Mouse (Mus musculus) heart, embryonic 13.5 days (tissue): ENCODE results near the gene Emg1. TPM values are rescaled to one million over a fixed set of nuclear protein-coding genes. Genes with fewer than 3 reads are reported as not detected.
"Not testable (repeated sequence)": the region's sequence is repeated elsewhere in the genome, so short reads cannot be mapped to it uniquely, and the experiment has no call there.

Experiments
- ATAC-seq: fragments of 200-750 bp; cut with Nextera tagmentation; 2 replicates; pipeline ENCODE4 v1.8.0; 2017; ENCODE audit warnings: moderate TSS enrichment; ENCODE audit not compliant: insufficient number of reproducible peaks, low FRiP score, low TSS enrichment; ENCODE audit errors: extremely low read depth
- H3K27ac ChIP-seq: fragments of 300-500 bp; sonication (generic); replicated peaks from 2 replicates; pipeline ENCODE4 v1.5.1; 2015; ENCODE audit warnings: moderate library complexity, mild to moderate bottlenecking, inconsistent platforms
- H3K27me3 ChIP-seq: fragments of 300-500 bp; sonication (generic); replicated peaks from 2 replicates; pipeline ENCODE4 v1.6.1; 2015; ENCODE audit warnings: mild to moderate bottlenecking, inconsistent platforms
- H3K36me3 ChIP-seq: fragments of 300-500 bp; sonication (generic); 2 replicates; pipeline ENCODE4 v1.6.1; 2015; ENCODE audit warnings: mild to moderate bottlenecking, inconsistent platforms
- H3K4me1 ChIP-seq: fragments of 300-500 bp; sonication (generic); 2 replicates; pipeline ENCODE4 v1.6.1; 2015; ENCODE audit warnings: inconsistent platforms
- H3K4me2 ChIP-seq: fragments of 300-500 bp; sonication (generic); 2 replicates; pipeline ENCODE4 v1.6.1; 2015; ENCODE audit warnings: inconsistent platforms, mild to moderate bottlenecking, moderate library complexity
- H3K4me3 ChIP-seq: fragments of 300-500 bp; sonication (generic); 2 replicates; pipeline ENCODE4 v1.5.1; 2015; ENCODE audit warnings: moderate library complexity, mild to moderate bottlenecking, inconsistent platforms
- H3K9ac ChIP-seq: fragments of 300-500 bp; sonication (generic); 2 replicates; pipeline ENCODE4 v1.6.1; 2015; ENCODE audit warnings: inconsistent platforms, mild to moderate bottlenecking, moderate library complexity
- H3K9me3 ChIP-seq: fragments of 300-500 bp; sonication (generic); 2 replicates; pipeline ENCODE4 v1.6.1; 2016; ENCODE audit warnings: inconsistent platforms
- WGBS: fragments of 180-500 bp; shearing (Covaris S2); methylation state at CpG from one replicate; pipeline ENCODE4 v1.1.7; 2015; ENCODE audit warnings: mixed read lengths; 5-methylcytosine and 5-hydroxymethylcytosine counted together
- polyA plus RNA-seq: library from polyadenylated mRNA; unstranded; fragments of >200 nt; fragmentation: Nextera tagmentation; extraction: Ambion mirVana; gene quantifications from 2 replicates; pipeline ENCODE4 v1.2.1, GENCODE M21; 2015

The Emg1 gene
- polyA plus RNA-seq, 1 experiment from 2014 or later, result 113 TPM

DNA sequence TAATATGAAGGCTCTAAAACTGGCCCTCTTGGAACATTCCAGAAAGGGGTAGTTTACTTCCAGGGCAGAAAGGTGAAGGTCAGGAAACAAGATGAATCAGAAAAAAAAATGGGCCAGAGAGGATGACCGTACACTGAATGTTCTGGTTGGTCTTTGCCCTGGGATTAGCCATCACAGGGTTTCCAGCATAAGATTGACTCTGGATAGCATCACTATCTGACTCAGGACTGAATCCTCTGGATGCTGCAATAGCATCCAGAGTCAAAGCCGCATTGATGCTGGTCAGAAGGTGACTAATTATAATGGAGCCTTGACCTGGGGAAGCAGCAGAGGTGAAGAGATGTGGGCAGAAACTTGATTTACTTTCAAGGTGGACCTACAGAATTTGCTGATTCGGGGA, 23.0 kb downstream of the Emg1 start:
- no peaks in the 10 kb centered on the region for H3K9me3 ChIP-seq
- no peak overlapping the region for H3K27ac ChIP-seq
- ATAC-seq, result no peak
- WGBS, result 87% methylated on average over 3 of the region's 3 CpGs
- no peak overlapping the region for H3K4me3 ChIP-seq
- H3K9ac ChIP-seq, result no peak overlapping the region
- H3K4me2 ChIP-seq, result no peak overlapping the region
- no peaks in the 10 kb centered on the region for H3K27me3 ChIP-seq
- no peaks in the 10 kb centered on the region for H3K36me3 ChIP-seq
- H3K4me1 ChIP-seq, result peaks cover 22% of the 10 kb centered on the region

DNA sequence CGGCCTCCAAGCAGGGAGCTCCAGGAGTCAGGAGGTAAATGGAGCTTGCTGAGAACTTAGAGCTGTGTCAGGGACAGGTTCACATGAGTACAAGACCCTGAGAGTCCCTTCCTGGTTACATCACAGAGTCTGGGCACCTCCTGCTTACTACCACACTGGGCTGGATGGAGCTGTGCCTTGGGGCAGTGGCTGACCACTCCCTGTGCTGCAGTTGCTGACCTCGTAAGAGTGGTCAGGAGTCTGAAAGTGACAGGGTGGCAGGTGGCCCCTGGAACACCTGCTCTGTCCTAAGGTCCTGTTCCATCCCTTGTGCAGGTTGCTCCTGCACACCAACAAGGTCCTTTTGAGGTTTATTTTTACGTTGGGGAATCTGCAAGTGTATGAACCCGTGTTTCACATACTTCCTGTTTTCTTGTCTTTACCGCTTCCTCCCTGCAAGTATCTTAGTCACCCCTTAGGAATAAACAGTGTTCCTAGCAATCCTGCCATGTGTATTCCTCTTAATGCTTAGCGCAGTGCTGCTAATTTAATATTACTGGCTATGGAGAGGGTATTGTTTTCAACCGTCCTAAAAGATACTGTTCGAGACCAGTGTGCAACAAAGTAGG, 23.7 kb downstream of the Emg1 start:
- no peaks in the 10 kb centered on the region for H3K36me3 ChIP-seq
- 74% methylated on average over 8 of the region's 8 CpGs for WGBS
- H3K4me2 ChIP-seq, result no peak overlapping the region
- no peaks in the 10 kb centered on the region for H3K9me3 ChIP-seq
- H3K27ac ChIP-seq, result no peak overlapping the region
- H3K9ac ChIP-seq, result no peak overlapping the region
- H3K4me1 ChIP-seq, result peaks cover 23% of the 10 kb centered on the region
- no peak for ATAC-seq
- no peak overlapping the region for H3K4me3 ChIP-seq
- H3K27me3 ChIP-seq, result no peaks in the 10 kb centered on the region

DNA sequence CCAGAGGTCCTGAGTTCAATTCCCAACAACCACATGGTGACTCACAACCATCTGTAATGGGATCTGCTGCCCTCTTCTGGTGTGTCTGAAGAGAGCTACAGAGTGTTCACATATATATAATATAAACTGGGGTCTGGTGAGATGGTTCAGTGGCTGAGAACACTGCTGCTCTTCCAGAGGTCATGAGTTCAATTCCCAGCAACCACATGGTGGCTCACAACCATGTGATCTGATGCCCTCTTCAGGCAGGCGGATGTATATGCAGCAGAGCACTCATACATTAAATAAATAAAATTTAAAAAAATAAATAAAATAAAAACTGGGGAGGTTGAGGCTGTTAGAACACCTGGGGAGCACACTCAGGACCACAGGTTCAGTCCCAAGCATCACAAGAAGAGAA, 25.3 kb downstream of the Emg1 start:
- peaks cover 28% of the 10 kb centered on the region for H3K4me1 ChIP-seq
- H3K4me3 ChIP-seq, H3K4me2 ChIP-seq, H3K9ac ChIP-seq, H3K27ac ChIP-seq, H3K36me3 ChIP-seq, H3K9me3 ChIP-seq, ATAC-seq, H3K27me3 ChIP-seq: not testable (repeated sequence)
- 70% methylated on average over 1 of the region's 1 CpGs for WGBS

DNA sequence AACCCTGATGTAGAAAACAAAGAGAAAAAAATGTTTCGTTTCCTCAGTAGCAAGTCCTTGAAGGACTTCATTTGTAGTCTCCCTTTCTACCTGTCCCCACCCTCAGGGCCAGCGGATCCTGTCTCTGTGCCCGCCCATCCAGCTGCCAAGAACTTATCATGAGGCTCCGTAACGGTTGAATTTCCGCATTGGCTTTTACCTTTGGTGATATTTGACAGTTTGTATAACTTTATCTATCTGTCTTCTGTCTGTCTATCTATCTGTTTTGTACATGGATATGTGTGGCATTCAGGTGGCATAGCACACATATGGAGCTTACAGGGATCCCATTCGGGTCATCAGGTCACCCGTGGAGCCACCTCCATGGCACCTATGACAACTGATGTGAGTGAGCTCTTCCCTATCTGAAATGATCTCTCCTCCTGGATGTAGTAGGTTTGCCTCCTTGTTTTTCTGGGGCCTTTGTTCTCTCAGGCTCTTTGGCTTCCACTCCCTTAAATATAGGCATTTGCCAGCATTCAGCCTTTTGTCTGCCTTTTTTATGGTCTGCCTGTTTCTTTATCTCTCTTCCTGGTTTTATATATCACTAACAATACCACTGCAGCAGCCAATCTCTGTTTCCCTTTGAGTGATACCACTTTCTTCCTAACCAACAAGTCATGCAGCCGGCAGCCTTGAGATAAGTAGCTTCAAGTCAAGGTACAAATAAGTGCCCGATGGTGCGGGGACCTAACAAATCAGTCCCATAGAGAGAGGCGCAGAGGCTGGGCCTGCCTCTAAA, 26.2 kb downstream of the Emg1 start:
- H3K27ac ChIP-seq, result 0 out of 2 replicates have a peak overlapping the region, but pooled peaks have one; percentile 12
- no peaks in the 10 kb centered on the region for H3K36me3 ChIP-seq
- H3K4me3 ChIP-seq, result no peak overlapping the region
- no peak for ATAC-seq
- no peak overlapping the region for H3K9ac ChIP-seq
- H3K9me3 ChIP-seq, result no peaks in the 10 kb centered on the region
- no peaks in the 10 kb centered on the region for H3K27me3 ChIP-seq
- WGBS, result 69% methylated on average over 12 of the region's 12 CpGs
- H3K4me1 ChIP-seq, result peaks cover 28% of the 10 kb centered on the region
- no peak overlapping the region for H3K4me2 ChIP-seq

DNA sequence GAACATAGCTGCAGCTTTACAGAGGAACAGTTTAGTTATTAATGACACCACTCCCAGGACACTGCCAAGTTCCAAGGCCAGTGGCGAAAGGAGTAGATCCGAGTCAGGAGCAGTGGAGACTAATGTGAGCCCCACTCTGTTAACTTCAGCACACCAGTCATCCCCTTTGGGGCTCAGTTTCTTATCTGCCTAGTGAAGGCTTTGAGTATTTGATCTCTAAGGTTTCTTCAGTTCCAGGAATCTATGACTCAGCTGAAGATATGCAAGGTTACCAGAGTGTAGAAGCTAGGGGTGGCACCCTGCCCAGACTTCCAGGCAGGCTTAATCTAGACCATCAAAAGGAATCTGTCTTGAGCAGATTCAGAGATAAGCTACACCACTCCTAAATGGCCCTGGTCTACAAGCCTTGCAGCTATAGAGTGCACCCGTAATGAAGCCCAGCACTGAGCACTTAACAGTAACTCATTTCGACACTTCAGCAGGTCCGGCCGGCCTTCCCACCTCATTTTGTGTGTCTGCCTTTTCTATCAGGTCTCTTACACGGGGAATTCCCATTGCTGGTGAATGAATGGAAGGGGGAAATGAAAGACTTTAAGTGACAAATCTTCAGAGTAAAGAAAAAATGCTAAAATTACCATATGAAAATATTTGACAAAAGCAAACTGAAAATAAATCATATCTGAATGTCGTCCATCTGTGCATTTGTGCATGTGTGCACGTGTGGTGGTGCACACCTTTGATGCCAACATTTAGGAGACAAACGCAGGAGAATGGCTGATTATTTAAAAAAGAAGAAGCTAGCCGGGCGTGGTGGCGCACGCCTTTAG, 28.2 kb downstream of the Emg1 start:
- Histone ChIP-seq H3K4me1 (peaks cover 28% of the 10 kb centered on the region), H3K9me3 (no peaks in the 10 kb centered on the region), H3K27me3 (no peaks in the 10 kb centered on the region), H3K9ac (no peak overlapping the region), H3K36me3 (no peaks in the 10 kb centered on the region), H3K27ac (peak overlapping the region; percentile 46), H3K4me2 (0 out of 2 replicates have a peak overlapping the region, but pooled peaks have one; percentile 13), H3K4me3 (no peak overlapping the region)
- ATAC-seq, result no peak
- WGBS, result 60% methylated on average over 14 of the region's 14 CpGs

DNA sequence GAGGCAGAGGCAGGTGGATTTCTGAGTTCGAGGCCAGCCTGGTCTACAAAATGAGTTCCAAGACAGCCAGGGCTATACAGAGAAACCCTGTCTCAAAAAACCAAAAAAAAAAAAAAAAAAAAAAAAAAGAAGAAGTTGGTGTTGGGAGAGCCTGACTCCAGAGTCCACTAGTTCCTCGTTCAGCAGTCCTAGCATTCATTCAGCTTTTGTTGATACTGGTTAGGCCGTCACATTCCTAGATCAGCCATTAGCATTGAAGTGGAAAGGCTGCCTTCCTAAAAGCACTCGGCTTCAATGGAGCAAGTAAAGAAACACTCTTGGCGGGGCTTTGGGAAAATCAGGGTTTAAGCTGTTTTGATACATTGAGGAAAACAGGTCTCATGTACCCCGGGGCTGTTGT, 29.7 kb downstream of the Emg1 start:
- not testable (repeated sequence) for H3K4me3 ChIP-seq, H3K4me2 ChIP-seq, H3K27ac ChIP-seq, ATAC-seq, H3K9ac ChIP-seq, H3K36me3 ChIP-seq, H3K27me3 ChIP-seq, H3K9me3 ChIP-seq
- peaks cover 28% of the 10 kb centered on the region for H3K4me1 ChIP-seq
- 82% methylated on average over 6 of the region's 6 CpGs for WGBS

DNA sequence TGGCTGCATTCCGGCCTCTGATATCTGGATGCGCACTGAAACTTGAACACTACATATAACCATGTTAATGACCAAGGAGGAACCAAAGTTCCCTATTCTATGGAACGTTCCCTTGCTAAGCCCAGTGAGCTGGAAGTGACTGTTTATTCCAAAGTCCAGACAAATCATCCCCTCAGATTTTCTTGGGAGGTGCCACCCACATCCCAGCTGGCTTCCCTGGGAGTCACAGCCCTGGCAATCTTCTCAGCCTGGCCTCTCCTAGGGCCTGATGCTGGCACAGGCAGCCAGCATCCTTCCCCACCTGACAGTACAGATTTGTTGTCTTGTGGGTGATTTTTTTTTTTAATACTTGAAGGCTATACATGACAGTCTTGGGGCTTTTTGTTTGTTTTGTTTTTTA, 32.5 kb downstream of the Emg1 start:
- no peak for ATAC-seq
- Histone ChIP-seq H3K36me3 (peaks cover 9% of the 10 kb centered on the region), H3K27me3 (no peaks in the 10 kb centered on the region), H3K9ac (no peak overlapping the region), H3K4me2 (no peak overlapping the region), H3K27ac (no peak overlapping the region), H3K4me3 (no peak overlapping the region), H3K9me3 (no peaks in the 10 kb centered on the region), H3K4me1 (peaks cover 19% of the 10 kb centered on the region)
- WGBS, result 86% methylated on average over 3 of the region's 3 CpGs

DNA sequence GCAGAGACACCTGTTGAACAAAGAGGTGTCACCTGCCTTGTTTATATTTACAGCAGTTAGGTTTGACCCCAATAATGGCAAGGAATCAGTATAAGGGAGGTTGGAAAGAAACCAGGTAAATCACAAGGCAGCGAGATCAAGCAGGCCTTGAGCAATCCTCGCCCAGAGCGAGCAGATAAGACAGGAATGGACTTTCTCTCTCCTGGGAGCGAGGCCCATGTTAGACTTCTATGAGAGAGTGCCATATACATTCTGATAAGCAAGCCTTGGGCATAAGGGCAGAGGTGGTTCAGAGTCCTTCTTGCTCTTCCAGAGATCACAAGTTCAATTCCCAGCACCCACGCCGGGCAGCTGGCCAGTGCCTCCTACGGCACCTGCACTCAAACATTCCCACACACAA, 33.2 kb downstream of the Emg1 start:
- peaks cover 14% of the 10 kb centered on the region for H3K36me3 ChIP-seq
- ATAC-seq, result no peak
- no peaks in the 10 kb centered on the region for H3K9me3 ChIP-seq
- H3K27ac ChIP-seq, result no peak overlapping the region
- WGBS, result 68% methylated on average over 7 of the region's 7 CpGs
- H3K9ac ChIP-seq, result no peak overlapping the region
- H3K4me1 ChIP-seq, result peaks cover 13% of the 10 kb centered on the region
- no peak overlapping the region for H3K4me2 ChIP-seq
- H3K4me3 ChIP-seq, result no peak overlapping the region
- no peaks in the 10 kb centered on the region for H3K27me3 ChIP-seq

DNA sequence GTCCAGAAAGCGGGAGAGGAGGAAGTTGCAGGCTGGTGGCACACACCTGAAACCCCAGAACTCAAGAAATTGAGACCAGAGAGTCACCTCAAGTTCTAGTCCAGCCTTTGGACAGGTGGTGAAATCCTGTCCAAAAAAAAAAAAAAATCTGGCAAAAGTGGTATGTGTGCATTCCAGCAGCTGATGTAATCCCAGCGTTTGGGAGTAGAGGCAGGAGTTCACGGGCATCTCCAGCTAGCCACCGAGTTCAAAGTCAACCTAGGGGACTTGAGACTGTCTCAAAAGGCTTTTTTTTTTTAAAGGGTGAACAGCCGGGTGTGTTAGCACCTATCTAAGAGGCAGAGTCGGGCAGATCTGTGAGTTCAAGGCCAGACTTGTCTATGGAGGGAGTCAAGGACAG, 35.8 kb downstream of the Emg1 start:
- peaks cover 7% of the 10 kb centered on the region; the same call in 1 of the 2 replicates for H3K4me1 ChIP-seq
- no peaks in the 10 kb centered on the region for H3K27me3 ChIP-seq
- no peaks in the 10 kb centered on the region for H3K9me3 ChIP-seq
- H3K27ac ChIP-seq, result no peak overlapping the region
- H3K36me3 ChIP-seq, result peaks cover 14% of the 10 kb centered on the region
- no peak overlapping the region for H3K9ac ChIP-seq
- H3K4me2 ChIP-seq, result no peak overlapping the region
- no peak overlapping the region for H3K4me3 ChIP-seq
- WGBS, result 82% methylated on average over 6 of the region's 6 CpGs
- ATAC-seq, result no peak

DNA sequence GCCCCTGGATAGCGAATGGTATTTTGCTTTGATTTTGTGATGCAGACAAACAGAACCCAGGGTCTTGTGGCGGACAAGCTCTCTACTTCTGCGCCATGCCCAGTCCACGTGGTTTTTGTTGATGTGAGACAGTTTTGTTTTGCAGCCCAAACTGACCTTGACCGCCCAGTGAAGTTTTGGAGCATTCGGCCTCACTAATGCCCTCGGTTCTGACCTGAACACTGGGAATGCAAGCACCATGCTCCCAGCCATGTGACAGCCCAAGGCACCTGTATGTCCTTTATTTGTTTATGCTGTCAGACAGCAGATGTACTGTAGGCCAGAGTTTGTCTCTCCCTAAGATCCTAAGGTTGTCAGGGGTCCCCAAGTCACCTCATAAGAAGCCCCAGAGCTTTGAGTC, 37.4 kb downstream of the Emg1 start:
- peaks cover 7% of the 10 kb centered on the region; the same call in 1 of the 2 replicates for H3K4me1 ChIP-seq
- peaks cover 14% of the 10 kb centered on the region for H3K36me3 ChIP-seq
- no peak overlapping the region for H3K9ac ChIP-seq
- no peaks in the 10 kb centered on the region for H3K27me3 ChIP-seq
- H3K4me2 ChIP-seq, result no peak overlapping the region
- no peaks in the 10 kb centered on the region for H3K9me3 ChIP-seq
- H3K4me3 ChIP-seq, result no peak overlapping the region
- ATAC-seq, result no peak
- 92% methylated on average over 7 of the region's 7 CpGs for WGBS
- H3K27ac ChIP-seq, result no peak overlapping the region

DNA sequence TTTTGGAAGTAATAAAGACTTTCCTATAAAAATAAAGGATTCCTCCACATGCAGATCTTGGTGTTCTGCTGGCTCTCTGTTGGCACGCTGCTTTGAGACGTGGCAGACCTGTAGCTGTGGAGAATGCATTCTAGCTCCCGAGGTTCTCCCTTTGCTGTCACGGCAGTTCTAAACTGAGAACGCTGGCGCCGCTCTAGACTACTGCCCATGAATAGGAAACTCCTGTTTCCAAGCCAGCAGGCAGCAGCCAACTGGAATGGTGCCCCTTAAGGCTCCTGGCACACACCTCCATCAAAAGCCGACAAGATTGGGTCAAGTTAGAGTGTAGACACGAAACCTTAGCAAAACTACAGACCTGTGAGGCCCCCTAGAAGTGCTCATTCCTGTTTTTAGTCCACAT, 38.4 kb downstream of the Emg1 start:
- peaks cover 14% of the 10 kb centered on the region for H3K36me3 ChIP-seq
- peaks cover 7% of the 10 kb centered on the region; the same call in 1 of the 2 replicates for H3K4me1 ChIP-seq
- H3K9ac ChIP-seq, result no peak overlapping the region
- H3K9me3 ChIP-seq, result no peaks in the 10 kb centered on the region
- no peaks in the 10 kb centered on the region for H3K27me3 ChIP-seq
- no peak for ATAC-seq
- H3K27ac ChIP-seq, result no peak overlapping the region
- no peak overlapping the region for H3K4me2 ChIP-seq
- 88% methylated on average over 9 of the region's 9 CpGs for WGBS
- H3K4me3 ChIP-seq, result no peak overlapping the region
